Mouse (Mus musculus): ENCODE data around the gene Slco4a1.

GRCm38 (mm10) chr2:180435341-180435926, 20.6 kb upstream of the Slco4a1 start:
- TF ChIP-seq MAFK (IDR thresholded peaks at IDR 0.05; ENCODE audit: insufficient read depth, low read depth, low read length) (no peak), ZNF384 (IDR thresholded peaks at IDR 0.05; ENCODE audit: low read depth, low read length) (no peak), CHD2 (IDR thresholded peaks at IDR 0.05; ENCODE audit: low read depth, low read length) (no peak)

Measured in ES-E14 (cell line).